Mouse (Mus musculus): Measurements from ENCODE around the gene Stk17b. TPM values are rescaled to one million over a fixed set of nuclear protein-coding genes. Genes with fewer than 3 reads are reported as not detected.

Gene Stk17b
- polyA plus RNA-seq, 1 experiment from 2014 or later, result 17.1 TPM

DNA sequence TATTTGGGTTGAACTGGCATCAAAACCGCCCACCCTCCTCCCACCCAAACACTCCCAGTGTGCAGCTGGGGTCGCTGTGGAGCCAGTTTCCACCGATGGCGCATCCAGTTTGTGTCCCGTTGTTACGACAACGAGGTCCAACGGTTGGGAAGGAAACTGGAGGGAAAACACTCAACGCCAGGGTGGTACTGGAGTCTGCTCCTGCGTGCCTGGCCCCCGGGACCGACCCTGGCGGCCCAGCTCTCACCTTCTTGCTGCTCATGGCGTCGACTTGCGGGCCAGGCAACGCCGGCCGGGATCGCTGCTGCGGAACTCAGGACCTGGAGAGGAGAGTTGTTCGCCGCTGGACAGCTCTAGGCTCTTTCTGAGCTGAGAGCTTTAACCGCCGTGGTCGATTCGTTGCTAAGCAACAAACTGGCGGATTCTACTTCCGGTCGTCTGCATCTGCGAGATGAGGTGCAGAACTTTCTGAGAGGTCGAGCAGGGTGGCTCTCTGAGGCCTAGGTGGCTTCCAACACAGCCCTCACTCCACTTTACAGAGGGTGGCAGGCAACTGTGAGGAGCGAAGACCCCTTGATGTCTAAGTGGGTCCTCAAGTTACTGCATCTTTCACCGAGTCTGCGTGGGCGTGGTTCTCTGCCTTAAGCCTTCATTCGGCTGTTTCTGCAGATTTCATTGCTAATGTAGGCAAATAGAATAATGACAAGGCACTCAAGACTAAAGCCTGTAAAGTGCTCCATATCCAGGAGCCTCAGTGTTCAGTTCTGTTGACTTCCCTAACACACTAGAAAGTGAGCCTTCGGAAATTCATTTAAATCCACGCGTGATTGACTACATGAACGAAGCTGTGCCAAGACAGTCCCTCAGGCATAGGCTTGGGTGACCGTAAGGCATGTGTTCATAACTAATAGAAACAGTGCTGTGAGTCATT lies 78.3 kb downstream of the Stk17b start, which contains the start of gene Dnah7a:
Dnah7a (minus strand) TSS at position 354 of the 931 bp plus-strand sequence.
- Histone ChIP-seq H3K9me3 (ENCODE audit: control insufficient read depth) (no peaks in the 10 kb centered on the region), H3K4me2 (replicated peaks; ENCODE audit: low read depth) (peak within 1 kb of the TSS; percentile 82), H3K27ac (ENCODE audit: low read depth, low read length) (no peak within 1 kb of the TSS), H3K9ac (ENCODE audit: low read depth, low read length) (0 out of 2 replicates have a peak within 1 kb of the TSS, but pooled peaks have one; percentile 2), H3K36me3 (ENCODE audit: control insufficient read depth, insufficient read depth) (no peaks in the 10 kb centered on the region), H3K4me1 (replicated peaks; ENCODE audit: control insufficient read depth, insufficient read depth, low read length) (peaks cover 5% of the 10 kb centered on the region; the same call in 1 of the 2 replicates), H3K27me3 (replicated peaks; ENCODE audit: control insufficient read depth, insufficient read depth, low read length) (no peaks in the 10 kb centered on the region), H3K4me3 (ENCODE audit: low read depth, low read length) (peak within 1 kb of the TSS; percentile 38)
- ATAC-seq, result no peak
- 17% methylated on average over 42 of the region's 42 CpGs for WGBS
- peak; percentile 49 for TF ChIP-seq CTCF (IDR thresholded peaks at IDR 0.05; ENCODE audit: low read depth)

Other genes with a start within 250 kb of the Stk17b start
- gene Dnah7a, start 78.4 kb downstream of the Stk17b start, polyA plus RNA-seq (2015; fragmentation: Nextera tagmentation; extraction: Ambion mirVana), result 0.14 and 0.37 TPM in 2 replicates